Mouse (Mus musculus) MEL (cell line): Measurements from ENCODE around the gene Ppp1r15a.

Experiments
- CTCF ChIP-seq, 3 experiments: IDR thresholded peaks in 2 of 3; conservative IDR thresholded peaks in 1 of 3; 2 replicates each; pipeline ENCODE4 v1.5.1; 2011 to 2012; ENCODE audit warnings: low read length in 3 of 3, low read depth in 2 of 3, mild to moderate bottlenecking in 2 of 3, improper control_type of control experiment in 1 of 3, inconsistent platforms in 1 of 3, mixed read lengths in 1 of 3, moderate library complexity in 1 of 3; ENCODE audit not compliant: control insufficient read depth in 1 of 3, insufficient read depth in 1 of 3, poor library complexity in 1 of 3, severe bottlenecking in 1 of 3
- EP300 ChIP-seq, 2 experiments: IDR thresholded peaks; 2 replicates each; pipeline ENCODE4 v1.6.1; 2011; ENCODE audit warnings: improper control_type of control experiment in 2 of 2, low read length in 2 of 2, low read depth in 1 of 2, mild to moderate bottlenecking in 1 of 2
- POLR2A ChIP-seq, 2 experiments: IDR thresholded peaks; 2 replicates each; pipeline ENCODE4 v1.6.1; 2011 to 2012; ENCODE audit warnings: low read length in 2 of 2, mild to moderate bottlenecking in 2 of 2, control low read depth in 1 of 2, improper control_type of control experiment in 1 of 2, low read depth in 1 of 2, moderate library complexity in 1 of 2; ENCODE audit not compliant: control insufficient read depth in 1 of 2, insufficient read depth in 1 of 2, poor library complexity in 1 of 2
- TCF12 ChIP-seq: IDR thresholded peaks from 2 replicates; pipeline ENCODE4 v1.6.1; 2014; ENCODE audit warnings: low read depth, mild to moderate bottlenecking, inconsistent platforms, low read length, improper control_type of control experiment, moderate library complexity

GRCm38 (mm10) chr7:45565446-45565845 lies 39.4 kb upstream of the Ppp1r15a start:
- TF ChIP-seq TCF12 (no peak), CTCF (IDR thresholded peaks at IDR 0.05 in 2 of 3, conservative IDR thresholded peaks at IDR 0.05 in 1 of 3; ENCODE audit: control insufficient read depth in 1 of 3, insufficient read depth in 1 of 3, low read depth in 2 of 3, low read length in 3 of 3, poor library complexity in 1 of 3, severe bottlenecking in 1 of 3) (no peak), EP300 (IDR thresholded peaks at IDR 0.05; ENCODE audit: low read depth in 1 of 2, low read length in 2 of 2) (no peak), POLR2A (IDR thresholded peaks at IDR 0.05; ENCODE audit: control insufficient read depth in 1 of 2, insufficient read depth in 1 of 2, low read depth in 1 of 2, low read length in 2 of 2, poor library complexity in 1 of 2) (no peak)
